ENCODE assay signal across 15 mouse cellular contexts in genomic region chr4:55960063-55960462, GRCm38 (mm10).
A peak's percentile ranks its signal among the peaks of the same experiment; 100 is the strongest.
DNase-seq lines count a peak whose midpoint lies in the region; ATAC-seq and TF ChIP-seq lines count a peak whose summit lies in the region.
"Had no signal": no experiment of that assay in that cellular context is flagged by ENCODE, and none has a peak within 500 bp of the region (broad histone marks: within the 10 kb centered on the region; RNA-seq: fewer than 3 reads in every experiment).

No protein-coding gene starts in this region.

- H3K27me3 ChIP-seq in midbrain, postnatal 0 days (ENCODE audit: insufficient read depth, low read length), result no peaks in the 10 kb centered on the region
- H3K27me3 ChIP-seq: megakaryocyte, embryonic 14.5 days had no signal

- no peak for TF ChIP-seq CTCF in midbrain, postnatal 0 days (IDR thresholded peaks at IDR 0.05)

- no peak overlapping the region for H3K27ac ChIP-seq in midbrain, postnatal 0 days (ENCODE audit: low read depth, low read length)
- H3K27ac ChIP-seq: kidney, postnatal 0 days; liver, embryonic 14.5 days had no signal

- peak; percentile 1 for DNase-seq in gastrocnemius, adult 18-20 months (ENCODE audit: low spot score)
- DNase-seq in gastrocnemius, postnatal 4 days (ENCODE audit: low spot score in 2 of 2), result no peak
- DNase-seq in adrenal gland, adult (ENCODE audit: inconsistent age in 2 of 2, low spot score in 1 of 2), result peak; percentile 8 to 92
- DNase-seq in fibroblast of lung, adult 2 months (ENCODE audit: low read depth), result peak; percentile 26
- no peak for DNase-seq in c-Kit-positive CD71-positive TER-119-positive erythroid progenitor cells, embryonic 14.5 days (ENCODE audit: low spot score)
- no peak for DNase-seq in kidney, adult 9 months
- DNase-seq in midbrain, postnatal 0 days (ENCODE audit: low spot score), result no peak
- DNase-seq: cerebellum, adult 11-12 months; forebrain, postnatal 0 days; gastrocnemius, postnatal 25 days; thymus, postnatal 14 days had no signal

- no peaks in the 10 kb centered on the region for H3K4me1 ChIP-seq in midbrain, postnatal 0 days (ENCODE audit: insufficient read depth, low read length)

- H3K36me3 ChIP-seq in midbrain, postnatal 0 days (ENCODE audit: insufficient read depth, low read length), result no peaks in the 10 kb centered on the region

- no peak overlapping the region for H3K4me2 ChIP-seq in midbrain, postnatal 0 days (ENCODE audit: low read depth, low read length, poor library complexity, severe bottlenecking)

- no peak overlapping the region for H3K9ac ChIP-seq in midbrain, postnatal 0 days (replicated peaks; ENCODE audit: low read length, poor library complexity, severe bottlenecking)
- H3K9ac ChIP-seq: forebrain, postnatal 0 days; liver, embryonic 14.5 days had no signal

- ATAC-seq in megakaryocyte progenitor cell, adult 5-6 weeks (replicated peaks; ENCODE audit: poor library complexity), result peak; percentile 91
- no peak for ATAC-seq in midbrain, postnatal 0 days (ENCODE audit: low FRiP score)
- ATAC-seq: forebrain, postnatal 0 days had no signal

- H3K9me3 ChIP-seq in midbrain, postnatal 0 days (ENCODE audit: low read length), result no peaks in the 10 kb centered on the region

- H3K4me3 ChIP-seq in midbrain, postnatal 0 days (ENCODE audit: low read depth, low read length), result no peak overlapping the region
- H3K4me3 ChIP-seq: megakaryocyte, embryonic 14.5 days had no signal

- 96% methylated on average over 1 of the region's 1 CpGs for WGBS in midbrain, postnatal 0 days

Comparison
In these comparisons a context has a peak if more than half of its experiments do, and no peak if none do; other contexts are left out.
1. DNase-seq: peak in gastrocnemius, adult 18-20 months (single experiment), adrenal gland, adult (2 of 2) and fibroblast of lung, adult 2 months (single experiment); none in gastrocnemius, postnatal 4 days (0 of 2), c-Kit-positive CD71-positive TER-119-positive erythroid progenitor cells, embryonic 14.5 days (single experiment), kidney, adult 9 months (single experiment) and midbrain, postnatal 0 days (single experiment).